Mouse (Mus musculus) C2C12 (cell line): ENCODE data around the gene Itga2b. TPM values are rescaled to one million over a fixed set of nuclear protein-coding genes. Genes with fewer than 3 reads are reported as not detected.

ENCODE experiments used
- H3K27me3 ChIP-seq: one replicate; pipeline ENCODE4 v1.6.1; 2011; ENCODE audit not compliant: control insufficient read depth, insufficient read depth, insufficient read length
- H3K36me3 ChIP-seq: one replicate; pipeline ENCODE4 v1.6.1; 2011; ENCODE audit not compliant: control insufficient read depth, insufficient read depth
- H3K4me3 ChIP-seq: one replicate; pipeline ENCODE4 v1.5.1; 2011; ENCODE audit warnings: mild to moderate bottlenecking, control low read depth; ENCODE audit not compliant: poor library complexity, insufficient read depth, severe bottlenecking
- H3K79me2 ChIP-seq: one replicate; pipeline ENCODE4 v1.6.1; 2011; ENCODE audit not compliant: control insufficient read depth, insufficient read depth
- H3K79me3 ChIP-seq: one replicate; pipeline ENCODE4 v1.6.1; 2011; ENCODE audit warnings: low read depth, control low read depth
- H3ac ChIP-seq: one replicate; pipeline ENCODE3; 2011; ENCODE audit warnings: low read depth; ENCODE audit not compliant: control insufficient read depth, insufficient read length
- CEBPB ChIP-seq: IDR thresholded peaks from one replicate; pipeline ENCODE4 v1.6.1; 2011; ENCODE audit warnings: low read depth, mild to moderate bottlenecking, control low read depth, moderate library complexity
- CTCF ChIP-seq: IDR thresholded peaks from one replicate; pipeline ENCODE4 v1.5.1; 2011; ENCODE audit not compliant: control insufficient read depth, insufficient read depth, insufficient read length
- FOSL1 ChIP-seq: IDR thresholded peaks from one replicate; pipeline ENCODE4 v1.8.0; 2011; ENCODE audit warnings: mild to moderate bottlenecking, low read length; ENCODE audit not compliant: poor library complexity, insufficient read depth, severe bottlenecking
- MAX ChIP-seq: IDR thresholded peaks from one replicate; pipeline ENCODE4 v1.6.1; 2011; ENCODE audit warnings: mild to moderate bottlenecking, control low read depth
- MYOD1 ChIP-seq: IDR thresholded peaks from one replicate; pipeline ENCODE4 v1.6.1; 2011; ENCODE audit warnings: low read depth; ENCODE audit not compliant: control insufficient read depth, insufficient read length
- MYOG ChIP-seq: IDR thresholded peaks from one replicate; pipeline ENCODE4 v1.6.1; 2011; ENCODE audit not compliant: control insufficient read depth, insufficient read length; ENCODE audit errors: extremely low read depth
- USF1 ChIP-seq: IDR thresholded peaks from one replicate; pipeline ENCODE4 v1.6.1; 2011; ENCODE audit warnings: low read depth, mild to moderate bottlenecking, control low read depth, moderate library complexity
- polyA plus RNA-seq: library from polyadenylated mRNA; unstranded; fragments of >200 nt; fragmentation: generic; extraction: Trizol; gene quantifications from one replicate; pipeline ENCODE4 v1.2.1, GENCODE M21; 2012; ENCODE audit warnings: missing spikeins

Itga2b gene
- polyA plus RNA-seq, 1 experiment: 1.3 TPM

- Histone ChIP-seq H3K79me3 (no peaks in the 10 kb centered on the region), H3K27me3 (no peaks in the 10 kb centered on the region), H3K4me3 (peak overlapping the region; percentile 3), H3K36me3 (peaks cover 24% of the 10 kb centered on the region), H3K79me2 (peaks cover 8% of the 10 kb centered on the region), H3ac (peak overlapping the region; percentile 52)
- no peak for TF ChIP-seq MAX
- peak; percentile 53 for TF ChIP-seq USF1
Measured at GRCm38 (mm10) chr11:102432115-102432843, 37.6 kb downstream of the Itga2b start.

GRCm38 (mm10) chr11:102431728-102432114, 38.2 kb downstream of the Itga2b start:
- Histone ChIP-seq H3K79me2 (peaks cover 8% of the 10 kb centered on the region), H3K79me3 (no peaks in the 10 kb centered on the region), H3K4me3 (peak overlapping the region; percentile 3), H3K27me3 (no peaks in the 10 kb centered on the region), H3K36me3 (peaks cover 24% of the 10 kb centered on the region), H3ac (peak overlapping the region; percentile 52)
- TF ChIP-seq MYOG (no peak), MYOD1 (no peak), USF1 (no peak), CTCF (no peak), FOSL1 (no peak), CEBPB (no peak)

GRCm38 (mm10) chr11:102431018-102431645, 38.8 kb downstream of the Itga2b start:
- H3ac ChIP-seq: peak overlapping the region; percentile 83
- H3K36me3 ChIP-seq: peaks cover 20% of the 10 kb centered on the region
- no peak for TF ChIP-seq MYOG
- peak; percentile 48 for TF ChIP-seq CTCF
- no peaks in the 10 kb centered on the region for H3K79me3 ChIP-seq
- H3K27me3 ChIP-seq: no peaks in the 10 kb centered on the region
- H3K4me3 ChIP-seq: peak overlapping the region; percentile 72
- peaks cover 8% of the 10 kb centered on the region for H3K79me2 ChIP-seq

GRCm38 (mm10) chr11:102430121-102431017, 39.6 kb downstream of the Itga2b start, which contains the start of gene Grn:
Gene Grn (plus strand): TSS chr11:102430315.
- Histone ChIP-seq H3K79me2 (peaks cover 8% of the 10 kb centered on the region), H3K4me3 (peak within 1 kb of the TSS; percentile 72), H3K27me3 (no peaks in the 10 kb centered on the region), H3K79me3 (no peaks in the 10 kb centered on the region), H3ac (peak within 1 kb of the TSS; percentile 83), H3K36me3 (peaks cover 16% of the 10 kb centered on the region)
- TF ChIP-seq CTCF (no peak), MYOG (no peak), MYOD1 (no peak), FOSL1 (no peak), USF1 (peak; percentile 97), MAX (peak; percentile 39), CEBPB (no peak)

- Histone ChIP-seq H3K4me3 (peak overlapping the region; percentile 15), H3K27me3 (no peaks in the 10 kb centered on the region), H3K36me3 (peaks cover 7% of the 10 kb centered on the region), H3K79me3 (no peaks in the 10 kb centered on the region), H3K79me2 (peaks cover 8% of the 10 kb centered on the region), H3ac (no peak overlapping the region)
- TF ChIP-seq CEBPB (no peak), USF1 (no peak), CTCF (no peak), FOSL1 (no peak), MYOG (no peak), MAX (no peak), MYOD1 (no peak)
Measured at GRCm38 (mm10) chr11:102429551-102429950, 40.4 kb downstream of the Itga2b start.

- Histone ChIP-seq H3ac (no peak overlapping the region), H3K27me3 (no peaks in the 10 kb centered on the region), H3K36me3 (peaks cover 3% of the 10 kb centered on the region), H3K79me3 (no peaks in the 10 kb centered on the region), H3K4me3 (no peak overlapping the region), H3K79me2 (peaks cover 8% of the 10 kb centered on the region)
- TF ChIP-seq MAX: no peak
- no peak for TF ChIP-seq USF1
- TF ChIP-seq FOSL1: no peak
- no peak for TF ChIP-seq CTCF
- no peak for TF ChIP-seq MYOD1
- TF ChIP-seq MYOG: no peak
- TF ChIP-seq CEBPB: no peak
Measured at GRCm38 (mm10) chr11:102428981-102429540, 40.9 kb downstream of the Itga2b start.
